8 mouse cellular contexts compared by ENCODE assay signal in genomic region chr11:58904410-58904718, GRCm38 (mm10). TPM values are rescaled to one million over a fixed set of nuclear protein-coding genes. Genes with fewer than 3 reads are reported as not detected.
A peak's percentile ranks its signal among the peaks of the same experiment; 100 is the strongest.
DNase-seq lines count a peak whose midpoint lies in the region; ATAC-seq lines count a peak whose summit lies in the region.

No protein-coding gene starts in this region.

- under 1% methylated on average over 8 of the region's 8 CpGs for WGBS in lung, embryonic 15.5 days
- WGBS in limb, embryonic 10.5 days, result 6% methylated on average over 8 of the region's 8 CpGs
- WGBS in neural tube, embryonic 14.5 days, result 4% methylated on average over 8 of the region's 8 CpGs

- peak overlapping the region; percentile 56; the same call in 1 of the 2 replicates for H3K27ac ChIP-seq in lung, embryonic 15.5 days
- H3K27ac ChIP-seq in limb, embryonic 10.5 days, result peak overlapping the region; percentile 93
- H3K27ac ChIP-seq in neural tube, embryonic 14.5 days (ENCODE audit: low read depth, low read length), result no peak overlapping the region

- no peaks in the 10 kb centered on the region for H3K27me3 ChIP-seq in lung, embryonic 15.5 days
- H3K27me3 ChIP-seq in limb, embryonic 10.5 days (ENCODE audit: low read depth, poor library complexity, severe bottlenecking), result no peaks in the 10 kb centered on the region
- no peaks in the 10 kb centered on the region for H3K27me3 ChIP-seq in neural tube, embryonic 14.5 days (ENCODE audit: control insufficient read depth, insufficient read depth, low read length)

- peak overlapping the region; percentile 84 for H3K9ac ChIP-seq in lung, embryonic 15.5 days
- H3K9ac ChIP-seq in neural tube, embryonic 14.5 days (replicated peaks; ENCODE audit: low read depth, low read length), result no peak overlapping the region; the same call in 1 of the 2 replicates

- peak overlapping the region; percentile 84 for H3K4me2 ChIP-seq in lung, embryonic 15.5 days
- H3K4me2 ChIP-seq in neural tube, embryonic 14.5 days (ENCODE audit: low read depth, low read length), result peak overlapping the region; percentile 89

- H3K9me3 ChIP-seq in lung, embryonic 15.5 days, result no peaks in the 10 kb centered on the region
- no peaks in the 10 kb centered on the region for H3K9me3 ChIP-seq in limb, embryonic 10.5 days (replicated peaks)
- H3K9me3 ChIP-seq in neural tube, embryonic 14.5 days (ENCODE audit: control insufficient read depth, low read length), result no peaks in the 10 kb centered on the region

- peak overlapping the region; percentile 73 for H3K4me3 ChIP-seq in lung, embryonic 15.5 days
- peak overlapping the region; percentile 65 for H3K4me3 ChIP-seq in limb, embryonic 10.5 days
- peak overlapping the region; percentile 77 for H3K4me3 ChIP-seq in neural tube, embryonic 14.5 days (ENCODE audit: low read depth, low read length)

- peak; percentile 4; the same call in 1 of the 2 replicates for ATAC-seq in lung, embryonic 15.5 days (ENCODE audit: borderline replicate concordance, extremely low read depth, low FRiP score, low TSS enrichment)
- ATAC-seq in erythroid progenitor cell, adult 5-6 weeks (replicated peaks; ENCODE audit: low FRiP score, poor library complexity, severe bottlenecking), result peak; percentile 5; the same call in 1 of the 2 replicates
- no peak for ATAC-seq in neural tube, embryonic 14.5 days (ENCODE audit: low read depth)
- no peak for ATAC-seq in monocyte, adult 5-6 weeks (replicated peaks; ENCODE audit: insufficient number of reproducible peaks, low FRiP score, low TSS enrichment, poor library complexity, severe bottlenecking)

- peaks cover 8% of the 10 kb centered on the region; the same call in 1 of the 2 replicates for H3K4me1 ChIP-seq in lung, embryonic 15.5 days
- H3K4me1 ChIP-seq in limb, embryonic 10.5 days, result peaks cover 14% of the 10 kb centered on the region
- H3K4me1 ChIP-seq in neural tube, embryonic 14.5 days (ENCODE audit: control insufficient read depth, insufficient read depth, low read length), result peaks cover 6% of the 10 kb centered on the region; the same call in 1 of the 2 replicates

- H3K36me3 ChIP-seq in lung, embryonic 15.5 days, result peaks cover 12% of the 10 kb centered on the region
- peaks cover 29% of the 10 kb centered on the region for H3K36me3 ChIP-seq in limb, embryonic 10.5 days
- peaks cover 9% of the 10 kb centered on the region for H3K36me3 ChIP-seq in neural tube, embryonic 14.5 days (ENCODE audit: control insufficient read depth, insufficient read depth, low read length)

- no peak for DNase-seq in lung, postnatal 4 days
- DNase-seq in limb, embryonic 10.5 days (ENCODE audit: low spot score), result no peak
- DNase-seq in cerebellum, postnatal 14 days, result no peak
- no peak for DNase-seq in left cerebral cortex, adult 9 months (ENCODE audit: low spot score in 2 of 2)

RNA-seq across cellular contexts. Expression of gene Zfp39, which starts 0.3 kb away (rescaled TPM):
- polyA plus RNA-seq in lung, embryonic 15.5 days (2015; fragmentation: Nextera tagmentation; extraction: Ambion mirVana), result 4.9 and 5.1 TPM in 2 replicates
- 79.2 and 83.3 TPM in 2 replicates for total RNA-seq in erythroid progenitor cell, adult 5-6 weeks (2015; ENCODE audit: low replicate concordance)
- total RNA-seq in erythroid progenitor cell, adult 5-6 weeks (2017; ENCODE audit: low replicate concordance), result 44.4 and 49.4 TPM in 2 replicates
- 5.7 and 6.9 TPM in 2 replicates for polyA plus RNA-seq in limb, embryonic 10.5 days (2016; fragmentation: Nextera tagmentation; extraction: Ambion mirVana)
- 10.2 and 10.6 TPM in 2 replicates for polyA plus RNA-seq in neural tube, embryonic 14.5 days (2014; fragmentation: Nextera tagmentation; extraction: Ambion mirVana)
- 9.4 to 12.8 TPM (median 10.7 TPM) in 3 replicates for total RNA-seq in monocyte, adult 5-6 weeks (2017)

RNA-seq across cellular contexts. Expression of gene Btnl10, which starts 13.3 kb away (rescaled TPM):
- 0.15 TPM in 1 of 2 replicates, not detected in the other for polyA plus RNA-seq in lung, embryonic 15.5 days (2015; fragmentation: Nextera tagmentation; extraction: Ambion mirVana)
- 407 and 422 TPM in 2 replicates for total RNA-seq in erythroid progenitor cell, adult 5-6 weeks (2015; ENCODE audit: low replicate concordance)
- total RNA-seq in erythroid progenitor cell, adult 5-6 weeks (2017; ENCODE audit: low replicate concordance), result 484 and 553 TPM in 2 replicates
- polyA plus RNA-seq in limb, embryonic 10.5 days (2016; fragmentation: Nextera tagmentation; extraction: Ambion mirVana), result 0.05 TPM in 1 of 2 replicates, not detected in the other
- not detected in 2 replicates for polyA plus RNA-seq in neural tube, embryonic 14.5 days (2014; fragmentation: Nextera tagmentation; extraction: Ambion mirVana)
- total RNA-seq in monocyte, adult 5-6 weeks (2017), result not detected in 3 replicates

RNA-seq across cellular contexts. Expression of gene Rnf187, which starts 34.4 kb away (rescaled TPM):
- 241 and 245 TPM in 2 replicates for polyA plus RNA-seq in lung, embryonic 15.5 days (2015; fragmentation: Nextera tagmentation; extraction: Ambion mirVana)
- 104 and 109 TPM in 2 replicates for total RNA-seq in erythroid progenitor cell, adult 5-6 weeks (2015; ENCODE audit: low replicate concordance)
- 104 and 117 TPM in 2 replicates for total RNA-seq in erythroid progenitor cell, adult 5-6 weeks (2017; ENCODE audit: low replicate concordance)
- 222 and 238 TPM in 2 replicates for polyA plus RNA-seq in limb, embryonic 10.5 days (2016; fragmentation: Nextera tagmentation; extraction: Ambion mirVana)
- polyA plus RNA-seq in neural tube, embryonic 14.5 days (2014; fragmentation: Nextera tagmentation; extraction: Ambion mirVana), result 661 and 689 TPM in 2 replicates
- total RNA-seq in monocyte, adult 5-6 weeks (2017), result 42.2 to 79.7 TPM (median 47.8 TPM) in 3 replicates

RNA-seq across cellular contexts. Expression of gene 2810021J22Rik, which starts 37.3 kb away (rescaled TPM):
- polyA plus RNA-seq in lung, embryonic 15.5 days (2015; fragmentation: Nextera tagmentation; extraction: Ambion mirVana), result 7.6 and 7.9 TPM in 2 replicates
- 4.3 and 11.3 TPM in 2 replicates for total RNA-seq in erythroid progenitor cell, adult 5-6 weeks (2015; ENCODE audit: low replicate concordance)
- 2.7 and 3.9 TPM in 2 replicates for total RNA-seq in erythroid progenitor cell, adult 5-6 weeks (2017; ENCODE audit: low replicate concordance)
- polyA plus RNA-seq in limb, embryonic 10.5 days (2016; fragmentation: Nextera tagmentation; extraction: Ambion mirVana), result 8.6 and 10.9 TPM in 2 replicates
- polyA plus RNA-seq in neural tube, embryonic 14.5 days (2014; fragmentation: Nextera tagmentation; extraction: Ambion mirVana), result 12.3 and 14.8 TPM in 2 replicates
- total RNA-seq in monocyte, adult 5-6 weeks (2017), result 3.4 to 10.0 TPM (median 3.9 TPM) in 3 replicates

RNA-seq across cellular contexts. Expression of gene Hist3h2ba, which starts 44.4 kb away (rescaled TPM):
- polyA plus RNA-seq in lung, embryonic 15.5 days (2015; fragmentation: Nextera tagmentation; extraction: Ambion mirVana), result 19.3 and 21.5 TPM in 2 replicates
- total RNA-seq in erythroid progenitor cell, adult 5-6 weeks (2015; ENCODE audit: low replicate concordance), result 265 and 290 TPM in 2 replicates
- 136 and 409 TPM in 2 replicates for total RNA-seq in erythroid progenitor cell, adult 5-6 weeks (2017; ENCODE audit: low replicate concordance)
- polyA plus RNA-seq in limb, embryonic 10.5 days (2016; fragmentation: Nextera tagmentation; extraction: Ambion mirVana), result 3.2 and 4.5 TPM in 2 replicates
- 115 and 117 TPM in 2 replicates for polyA plus RNA-seq in neural tube, embryonic 14.5 days (2014; fragmentation: Nextera tagmentation; extraction: Ambion mirVana)
- 1.7 TPM in 2 of 3 replicates, not detected in the other for total RNA-seq in monocyte, adult 5-6 weeks (2017)

Comparison
In these comparisons a context has a peak if more than half of its experiments do, and no peak if none do; other contexts are left out.
1. ATAC-seq: peak in lung, embryonic 15.5 days (single experiment) and erythroid progenitor cell, adult 5-6 weeks (single experiment); none in neural tube, embryonic 14.5 days (single experiment) and monocyte, adult 5-6 weeks (single experiment).
2. Peak in every context shown above with its lines, with median percentiles within 50 percentile points of each other: H3K4me3 ChIP-seq.